Mouse (Mus musculus) erythroid progenitor cell, adult 5-6 weeks (primary cell): Measurements from ENCODE around the gene 9330159F19Rik. TPM values are rescaled to one million over a fixed set of nuclear protein-coding genes. Genes with fewer than 3 reads are reported as not detected.

Experiments used
- ATAC-seq: replicated peaks from 2 replicates; pipeline ENCODE4 v1.8.0; 2016; ENCODE audit warnings: moderate number of reproducible peaks, mild to moderate bottlenecking, moderate TSS enrichment, inconsistent platforms; ENCODE audit not compliant: poor library complexity, low FRiP score, severe bottlenecking
- total RNA-seq, 2 experiments: library from RNA; stranded (forward) in 1 of 2; stranded (reverse) in 1 of 2; fragments of 150-400 nt in 1 of 2; fragments of 186-747, 209-891 nt in 1 of 2; gene quantifications; 2 replicates each; pipeline versions ENCODE4 v1.2.3 to v1.2.4; 2015 to 2017; ENCODE audit warnings: low replicate concordance in 2 of 2

The 9330159F19Rik gene
- total RNA-seq (2015; ENCODE audit: low replicate concordance) (not detected in 2 replicates), total RNA-seq (2017; ENCODE audit: low replicate concordance) (not detected in 2 replicates)

- ATAC-seq: no peak
These were observed at the start of gene 9330159F19Rik for GRCm38 (mm10) chr10:29211453-29211852. Gene 9330159F19Rik (plus strand): TSS chr10:29211606.

- ATAC-seq: no peak
These were observed 49.7 kb upstream of the 9330159F19Rik start for GRCm38 (mm10) chr10:29161664-29162063.

- no peak for ATAC-seq
These were observed 37.6 kb upstream of the 9330159F19Rik start for GRCm38 (mm10) chr10:29173778-29174177.

GRCm38 (mm10) chr10:29175656-29176055 lies 35.8 kb upstream of the 9330159F19Rik start:
- no peak for ATAC-seq

- ATAC-seq: no peak
These were observed 34.5 kb upstream of the 9330159F19Rik start for GRCm38 (mm10) chr10:29176881-29177280.

- no peak for ATAC-seq
These were observed 33.4 kb upstream of the 9330159F19Rik start for GRCm38 (mm10) chr10:29178003-29178402.

- ATAC-seq: no peak
These were observed 31.2 kb upstream of the 9330159F19Rik start for GRCm38 (mm10) chr10:29180210-29180609.

GRCm38 (mm10) chr10:29181046-29181445 lies 30.4 kb upstream of the 9330159F19Rik start:
- ATAC-seq: no peak

GRCm38 (mm10) chr10:29193769-29194168 lies 17.6 kb upstream of the 9330159F19Rik start:
- no peak for ATAC-seq

GRCm38 (mm10) chr10:29196811-29197210 lies 14.6 kb upstream of the 9330159F19Rik start:
- ATAC-seq: no peak

- ATAC-seq: no peak
These were observed 12.8 kb upstream of the 9330159F19Rik start, which contains the start of gene Gm49353 for GRCm38 (mm10) chr10:29198642-29199041. Gene Gm49353 (plus strand): TSS chr10:29198954.

- no peak for ATAC-seq
These were observed 11.6 kb upstream of the 9330159F19Rik start for GRCm38 (mm10) chr10:29199835-29200234.

- no peak for ATAC-seq
These were observed 10.8 kb upstream of the 9330159F19Rik start for GRCm38 (mm10) chr10:29200609-29201008.

GRCm38 (mm10) chr10:29206730-29207129 lies 4.7 kb upstream of the 9330159F19Rik start:
- no peak for ATAC-seq

GRCm38 (mm10) chr10:29208735-29209134 lies 2.7 kb upstream of the 9330159F19Rik start:
- ATAC-seq: no peak

- no peak for ATAC-seq
These were observed 2.2 kb downstream of the 9330159F19Rik start for GRCm38 (mm10) chr10:29213534-29214100.

- ATAC-seq: no peak
These were observed 5.6 kb downstream of the 9330159F19Rik start for GRCm38 (mm10) chr10:29216957-29217356.

GRCm38 (mm10) chr10:29217451-29217850 lies 6.0 kb downstream of the 9330159F19Rik start:
- ATAC-seq: no peak

GRCm38 (mm10) chr10:29225329-29225728 lies 13.9 kb downstream of the 9330159F19Rik start:
- no peak for ATAC-seq

- no peak for ATAC-seq
These were observed 19.8 kb downstream of the 9330159F19Rik start for GRCm38 (mm10) chr10:29231208-29231607.
